Mouse (Mus musculus) layer of hippocampus, postnatal 36 days (tissue): ENCODE measurements around the gene Rgs1. TPM values are rescaled to one million over a fixed set of nuclear protein-coding genes. Genes with fewer than 3 reads are reported as not detected.
A peak's percentile ranks its signal among the peaks of the same experiment; 100 is the strongest.

Experiments
- DNase-seq, 2 experiments: peaks; one replicate each; pipeline ENCODE4 v3.0.0; 2022
- total RNA-seq, 2 experiments: library from RNA; stranded (reverse); gene quantifications; 2 replicates each; pipeline ENCODE4 v1.2.3; 2021

Gene Rgs1
- total RNA-seq = under 1 TPM in 1 of 2 experiments, not detected in 1; 0.46 TPM

GRCm38 (mm10) chr1:144248923-144249322, at the start of gene Rgs1:
Gene Rgs1 (minus strand): TSS chr1:144249242.
- DNase-seq = no peak

- no peak for DNase-seq
Observed at GRCm38 (mm10) chr1:144283020-144284014, 34.3 kb upstream of the Rgs1 start.

GRCm38 (mm10) chr1:144280056-144280455, 31.0 kb upstream of the Rgs1 start:
- no peak for DNase-seq

DNA sequence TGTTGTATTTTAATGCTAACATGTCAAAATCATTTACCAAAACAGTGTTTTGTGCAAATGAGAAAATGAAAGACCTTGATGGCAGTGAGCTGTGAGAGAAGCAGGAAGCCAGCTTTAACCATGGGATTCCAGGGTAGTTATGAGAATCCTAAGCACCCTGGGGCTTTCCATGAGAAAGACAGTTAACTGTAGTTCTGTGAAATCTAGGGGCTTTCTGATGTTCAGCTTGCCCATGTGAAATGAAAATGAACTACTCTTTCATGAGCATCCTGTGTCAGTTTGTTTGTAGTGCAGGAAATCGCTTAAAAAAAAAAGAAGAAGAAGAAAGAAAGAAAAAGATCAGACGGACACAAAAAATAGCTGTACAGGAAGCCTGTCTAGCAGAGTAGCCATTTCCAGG, 23.9 kb upstream of the Rgs1 start:
- DNase-seq = no peak

- no peak for DNase-seq
Observed at GRCm38 (mm10) chr1:144269112-144269511, 20.1 kb upstream of the Rgs1 start.

GRCm38 (mm10) chr1:144267471-144268470, 18.7 kb upstream of the Rgs1 start:
- no peak for DNase-seq

DNA sequence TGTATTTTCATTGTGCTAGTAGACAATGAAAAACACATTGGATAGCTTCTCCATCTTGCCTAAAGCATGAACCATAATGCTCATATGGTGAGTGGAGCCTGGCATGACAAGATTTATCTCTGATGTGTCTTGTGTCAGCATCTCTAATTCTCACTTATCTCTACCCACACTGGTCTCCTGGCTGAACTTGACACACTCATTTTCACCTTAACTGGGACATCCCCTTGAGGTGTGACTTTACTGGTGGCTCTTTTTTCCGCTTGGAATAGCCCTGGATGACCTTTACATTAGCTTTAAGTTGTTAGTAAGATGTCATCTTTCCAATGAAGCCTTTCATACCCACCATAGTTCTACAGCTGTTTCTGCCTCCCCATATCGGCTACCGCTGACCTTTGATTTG, 15.0 kb upstream of the Rgs1 start:
- DNase-seq = no peak

DNA sequence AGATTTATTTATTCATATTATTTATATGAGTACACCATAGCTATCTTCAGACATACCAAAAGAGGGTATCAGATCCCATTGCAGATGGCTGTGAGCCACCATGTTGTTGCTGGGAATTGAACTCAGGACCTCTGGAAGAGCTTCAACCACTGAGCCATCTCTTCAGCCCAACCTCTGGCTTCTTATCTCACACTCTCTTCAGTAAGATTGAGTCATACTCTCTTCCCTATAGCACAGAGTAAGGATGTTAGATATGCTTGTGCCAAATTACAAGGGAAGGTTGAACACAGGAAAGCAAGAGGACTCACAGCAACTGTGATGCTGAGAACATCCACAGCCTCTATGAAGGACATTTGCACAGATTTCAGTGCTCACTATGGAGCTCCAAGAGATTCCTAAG, 13.0 kb upstream of the Rgs1 start:
- no peak for DNase-seq

DNA sequence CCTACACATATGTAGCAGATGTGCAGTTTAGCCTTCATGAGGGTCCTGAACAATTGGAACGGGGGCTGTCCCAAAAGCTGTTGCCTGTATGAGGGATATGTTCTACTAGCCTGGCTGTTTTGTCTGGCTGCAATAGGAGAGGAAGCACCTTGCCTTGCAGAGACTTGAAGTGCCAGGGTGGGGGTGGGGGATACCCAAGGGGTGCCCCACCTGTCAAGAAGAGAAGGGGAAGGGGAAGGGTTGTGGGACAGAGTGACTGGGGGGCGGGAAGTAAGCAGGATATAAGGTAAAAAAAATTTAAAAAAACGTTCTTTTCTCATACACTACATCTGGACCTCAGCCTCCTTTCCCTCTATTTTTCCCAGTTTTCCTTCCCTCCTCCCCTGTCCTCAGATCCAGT, 9.7 kb upstream of the Rgs1 start:
- DNase-seq = no peak

DNA sequence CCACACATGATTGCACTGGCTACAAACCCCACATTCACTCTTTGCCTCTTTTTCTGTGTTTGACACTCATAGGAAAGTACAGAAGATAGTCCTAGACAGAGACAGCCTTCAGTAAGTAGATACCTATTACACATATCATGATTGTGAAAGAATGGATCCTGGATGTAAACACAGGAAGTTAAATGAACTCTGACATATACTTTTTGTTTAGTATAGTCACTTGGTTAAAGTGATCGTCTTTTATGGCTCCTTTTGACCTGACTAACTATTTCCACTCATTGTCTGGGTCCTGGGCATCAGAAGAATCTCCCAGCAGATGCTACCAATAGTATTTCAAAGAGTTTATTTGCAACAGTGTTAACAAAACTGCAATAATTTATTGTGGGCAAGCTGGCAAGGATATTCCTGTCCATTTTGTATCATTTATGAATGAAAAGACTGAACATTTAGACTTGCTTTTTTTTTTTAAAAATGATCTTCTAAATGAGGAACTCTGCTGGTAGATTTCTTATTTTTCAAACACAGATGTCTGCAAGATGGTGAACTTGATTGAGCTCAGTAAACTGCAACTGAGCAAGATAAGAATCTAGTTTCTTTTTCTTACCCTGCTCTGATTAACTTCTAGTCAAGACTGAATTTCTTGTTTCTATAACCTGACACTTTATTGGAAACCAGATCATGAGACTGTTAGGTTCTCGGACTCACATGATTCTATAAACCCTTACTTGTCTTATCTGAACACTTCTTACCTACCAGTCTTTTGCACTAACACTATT, 7.7 kb upstream of the Rgs1 start:
- no peak for DNase-seq

DNA sequence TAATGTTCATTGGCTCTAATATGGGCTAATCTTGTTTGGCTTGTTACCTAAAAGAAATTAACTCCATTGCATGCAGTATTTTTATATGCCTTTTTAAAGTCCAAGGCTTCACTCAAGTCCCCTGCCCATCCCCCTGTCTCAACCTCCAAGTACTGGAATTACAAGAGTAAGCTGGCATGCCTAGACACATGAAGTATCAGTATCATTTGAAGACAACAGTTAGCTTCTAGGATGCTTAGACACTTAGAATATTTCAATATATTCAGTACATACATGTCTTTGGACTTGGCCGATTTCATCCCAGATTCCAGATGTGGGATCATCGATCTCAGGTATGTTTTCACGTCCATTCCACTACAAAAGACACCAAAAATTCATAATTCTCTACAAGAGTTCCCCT, 836 bp downstream of the Rgs1 start:
- DNase-seq = no peak

DNA sequence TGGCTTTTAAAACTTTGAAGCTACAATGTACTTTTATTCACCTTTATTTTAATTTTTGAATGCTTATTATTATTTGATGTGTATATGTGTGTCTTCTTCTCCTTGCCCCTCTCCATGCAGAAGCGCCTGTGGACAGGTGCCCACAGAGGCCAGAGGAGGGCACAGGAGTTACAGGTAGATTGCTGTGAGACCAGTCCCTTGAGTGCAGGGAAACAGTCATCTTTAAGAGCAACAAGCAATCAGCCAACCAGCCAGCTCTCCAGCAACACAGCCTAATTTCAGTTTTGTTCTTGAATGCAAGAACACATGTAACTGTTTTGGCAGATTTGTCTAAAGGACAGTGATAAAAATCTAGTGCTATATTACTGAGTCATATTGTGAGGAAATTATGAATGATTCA, 1.7 kb downstream of the Rgs1 start:
- no peak for DNase-seq

- peak; percentile 2 for DNase-seq
Observed at GRCm38 (mm10) chr1:144243511-144243910, 5.5 kb downstream of the Rgs1 start.

DNA sequence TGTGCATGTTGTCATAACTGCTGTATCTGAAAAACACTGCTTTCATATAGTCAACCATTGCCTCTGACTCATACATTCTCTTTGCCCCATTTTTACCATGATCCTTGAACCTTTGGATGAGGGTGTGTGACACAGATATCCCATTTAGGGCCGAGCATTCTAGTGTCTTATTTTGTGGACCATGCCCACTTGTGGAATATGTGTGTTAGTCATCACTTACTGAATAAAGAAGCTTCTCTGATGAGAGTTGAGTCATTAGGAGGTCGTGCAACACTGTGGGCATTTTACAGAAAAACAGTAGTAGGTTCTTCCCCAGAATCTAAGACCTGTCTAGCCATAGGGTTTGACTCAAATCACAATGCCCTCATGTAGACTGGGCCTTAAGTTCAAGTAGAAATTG, 9.8 kb downstream of the Rgs1 start:
- no peak for DNase-seq

DNA sequence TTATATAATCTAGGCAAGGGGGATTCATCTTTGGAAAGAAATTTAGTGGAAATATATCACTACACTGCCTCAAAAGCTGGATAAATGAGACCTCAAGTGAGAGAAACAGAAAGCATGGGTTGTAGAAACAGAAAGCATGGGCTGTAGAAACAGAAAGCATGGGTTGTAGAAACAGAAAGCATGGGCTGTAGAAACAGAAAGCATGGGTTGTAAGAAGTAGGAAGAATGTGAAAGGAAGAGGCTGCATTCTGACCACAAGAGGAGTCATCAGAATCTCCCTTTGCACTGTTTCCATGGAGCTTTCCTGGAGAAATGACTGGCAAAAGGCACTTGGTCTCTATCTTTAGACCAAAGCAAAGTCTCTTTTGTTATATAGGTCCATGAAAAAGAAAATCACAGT, 33.8 kb downstream of the Rgs1 start:
- no peak for DNase-seq

DNA sequence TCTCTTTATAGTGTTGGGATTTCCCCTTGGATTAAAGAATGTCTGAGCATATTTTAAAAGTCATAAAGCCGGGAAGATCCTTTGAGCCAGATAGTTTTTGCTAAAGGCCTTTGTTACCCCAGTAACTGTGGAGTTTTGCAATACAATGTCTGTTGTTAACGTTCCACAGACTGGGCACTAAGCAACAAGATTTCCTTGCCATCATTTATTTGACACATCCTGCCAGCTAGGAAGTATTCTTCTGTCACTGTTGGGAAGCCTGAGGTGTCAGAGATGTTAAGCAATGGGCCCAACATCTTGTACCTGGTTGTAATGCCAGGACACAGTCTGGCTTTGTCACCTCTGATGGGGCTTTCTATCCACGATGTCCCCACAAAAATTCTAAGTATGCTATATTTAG, 38.1 kb downstream of the Rgs1 start:
- DNase-seq = no peak

DNA sequence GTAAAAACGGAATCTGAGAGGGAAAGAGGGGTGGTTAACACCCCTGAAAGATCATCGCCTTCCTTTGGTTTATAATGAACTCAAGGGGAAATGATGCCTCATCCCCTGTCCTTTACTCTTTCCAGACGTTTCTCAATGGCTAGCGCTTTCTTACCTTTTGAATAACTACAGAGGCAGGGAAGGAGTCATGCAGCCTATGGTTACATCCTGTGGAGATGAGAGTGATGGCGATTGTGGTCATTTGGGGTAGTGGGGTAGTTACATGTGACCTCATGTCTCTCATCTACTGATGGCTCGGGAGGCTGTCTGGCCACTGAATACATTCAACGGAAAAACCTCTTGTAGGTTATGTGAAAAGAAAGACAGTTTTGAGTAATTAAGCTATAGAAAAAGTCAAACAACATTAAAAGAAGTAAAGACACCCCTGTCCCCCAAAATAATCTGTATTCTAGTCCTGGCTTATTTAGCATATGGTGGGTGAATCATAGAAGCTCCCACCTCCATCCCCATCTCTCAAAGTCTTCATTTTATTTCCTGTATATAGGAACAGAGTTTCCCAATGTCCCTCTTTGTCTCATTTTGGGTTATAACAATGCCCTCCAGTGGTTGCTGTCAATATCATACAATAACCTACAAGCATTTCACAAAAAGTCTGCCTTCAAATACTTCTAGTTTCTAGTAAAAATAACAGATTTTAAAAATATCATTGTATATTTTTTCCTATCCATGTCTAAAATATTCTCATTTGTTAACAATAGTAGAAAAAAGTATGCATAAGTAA, 42.6 kb downstream of the Rgs1 start:
- no peak for DNase-seq

DNA sequence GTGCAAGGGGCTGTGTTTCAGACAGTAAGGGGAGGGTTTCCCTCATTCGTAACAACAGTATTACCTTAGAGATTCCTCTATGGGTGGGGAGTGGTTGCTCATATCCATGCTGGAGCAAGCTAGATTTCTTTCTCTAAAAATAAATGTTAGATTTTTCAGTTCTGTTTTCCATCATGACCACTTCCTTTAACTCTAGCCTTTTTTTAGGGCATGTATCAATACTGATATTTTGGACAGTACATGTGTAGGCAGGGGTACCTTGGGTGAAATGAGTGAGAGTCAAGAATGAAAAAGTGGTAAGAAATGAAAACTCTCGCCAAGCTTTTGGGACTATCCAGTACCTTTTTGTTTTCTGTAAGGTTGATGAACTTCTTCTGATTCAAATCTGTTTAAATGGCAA, 44.3 kb downstream of the Rgs1 start:
- no peak for DNase-seq

DNA sequence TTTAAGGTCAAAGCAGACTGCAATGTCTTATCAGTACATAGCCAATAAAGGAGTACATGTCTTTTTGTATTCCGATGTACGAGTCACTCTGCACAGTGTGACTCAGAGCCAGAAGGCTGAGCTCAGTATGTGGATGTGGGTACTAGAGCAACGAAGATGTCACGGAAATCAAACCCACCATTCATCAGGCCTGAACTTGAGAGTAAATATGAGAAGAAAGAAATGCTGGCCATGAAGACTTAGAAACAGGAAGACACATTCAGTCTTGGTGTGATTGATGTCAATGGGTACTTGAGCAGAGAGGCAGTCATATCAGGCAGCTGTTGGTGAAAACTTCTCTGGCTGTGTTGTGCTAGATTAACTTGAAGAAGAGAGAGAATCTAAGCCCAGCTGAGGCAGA, 46.1 kb downstream of the Rgs1 start:
- no peak for DNase-seq

- DNase-seq = no peak
Observed at GRCm38 (mm10) chr1:144200496-144200895, 48.5 kb downstream of the Rgs1 start.

DNA sequence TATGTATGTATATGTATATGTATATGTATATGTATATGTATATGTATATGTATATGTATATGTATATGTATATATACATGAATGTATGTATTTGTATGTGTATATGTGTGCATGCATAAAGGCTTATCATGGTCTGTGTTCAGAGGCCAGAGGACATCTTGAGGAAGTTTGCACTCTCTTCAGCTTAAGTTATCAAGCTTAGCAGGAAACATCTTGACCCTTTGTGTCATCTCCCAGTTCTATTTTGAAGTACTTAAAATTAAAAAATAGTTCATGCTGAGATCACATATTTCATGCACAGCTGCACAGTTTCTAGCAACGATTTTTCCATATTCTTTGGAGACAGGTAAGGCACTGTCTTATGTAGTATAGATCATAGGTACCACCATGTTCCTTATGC, 49.5 kb downstream of the Rgs1 start:
- no peak for DNase-seq
